Mouse (Mus musculus): ENCODE measurements around the gene Kif5c. TPM values are rescaled to one million over a fixed set of nuclear protein-coding genes. Genes with fewer than 3 reads are reported as not detected.

Gene Kif5c
- polyA plus RNA-seq (2012; ENCODE audit: insufficient read depth, insufficient read length, missing spikeins), result 0.20 TPM in 1 of 2 replicates, not detected in the other

DNA sequence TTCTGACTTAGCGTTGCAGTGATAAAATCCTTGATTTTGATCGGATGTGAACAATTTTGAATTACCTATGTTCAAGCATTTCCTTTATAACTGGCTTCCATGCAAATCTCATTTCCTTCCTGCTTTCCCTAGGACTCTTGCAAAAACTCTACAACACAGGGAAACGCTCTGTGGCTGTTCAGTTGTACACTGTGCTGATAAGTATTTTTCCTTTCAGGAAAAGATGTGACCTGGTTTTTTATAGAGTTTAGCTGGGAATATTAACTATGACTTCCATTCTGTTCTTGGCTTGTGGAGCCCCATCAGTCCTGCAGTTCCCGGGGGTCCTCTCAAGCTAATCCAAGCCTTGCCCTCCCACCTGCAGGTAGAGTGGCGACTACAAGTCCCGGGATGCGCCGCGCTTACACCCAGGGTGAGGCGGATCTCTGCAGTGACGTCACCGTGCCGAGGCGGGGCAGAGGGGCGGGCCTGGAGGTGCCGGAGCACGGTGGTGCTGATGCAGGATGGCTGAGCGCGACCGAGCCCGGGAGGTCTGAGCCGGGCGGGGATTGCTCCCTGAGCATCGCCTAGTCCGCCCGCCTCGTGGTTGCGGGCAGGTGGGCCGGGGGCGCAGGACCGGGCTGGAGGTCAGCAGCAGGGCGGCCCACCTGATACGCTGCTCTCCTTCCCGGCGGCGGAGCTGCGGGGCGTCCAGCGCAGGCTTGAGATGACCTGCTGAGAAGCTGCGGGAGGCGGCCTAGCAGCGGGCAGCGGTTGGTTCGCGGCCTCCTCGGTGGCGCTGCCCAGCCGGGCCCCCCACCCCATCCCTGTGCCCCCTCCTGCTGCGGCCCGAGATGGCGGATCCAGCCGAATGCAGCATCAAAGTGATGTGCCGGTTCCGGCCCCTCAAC, at the start of gene Kif5c:
Kif5c (plus strand) TSS at position 470 of the 890 bp plus-strand sequence.
- H3K4me3 ChIP-seq (ENCODE audit: insufficient read depth, low read depth, low read length), result peak within 1 kb of the TSS; percentile 61

DNA sequence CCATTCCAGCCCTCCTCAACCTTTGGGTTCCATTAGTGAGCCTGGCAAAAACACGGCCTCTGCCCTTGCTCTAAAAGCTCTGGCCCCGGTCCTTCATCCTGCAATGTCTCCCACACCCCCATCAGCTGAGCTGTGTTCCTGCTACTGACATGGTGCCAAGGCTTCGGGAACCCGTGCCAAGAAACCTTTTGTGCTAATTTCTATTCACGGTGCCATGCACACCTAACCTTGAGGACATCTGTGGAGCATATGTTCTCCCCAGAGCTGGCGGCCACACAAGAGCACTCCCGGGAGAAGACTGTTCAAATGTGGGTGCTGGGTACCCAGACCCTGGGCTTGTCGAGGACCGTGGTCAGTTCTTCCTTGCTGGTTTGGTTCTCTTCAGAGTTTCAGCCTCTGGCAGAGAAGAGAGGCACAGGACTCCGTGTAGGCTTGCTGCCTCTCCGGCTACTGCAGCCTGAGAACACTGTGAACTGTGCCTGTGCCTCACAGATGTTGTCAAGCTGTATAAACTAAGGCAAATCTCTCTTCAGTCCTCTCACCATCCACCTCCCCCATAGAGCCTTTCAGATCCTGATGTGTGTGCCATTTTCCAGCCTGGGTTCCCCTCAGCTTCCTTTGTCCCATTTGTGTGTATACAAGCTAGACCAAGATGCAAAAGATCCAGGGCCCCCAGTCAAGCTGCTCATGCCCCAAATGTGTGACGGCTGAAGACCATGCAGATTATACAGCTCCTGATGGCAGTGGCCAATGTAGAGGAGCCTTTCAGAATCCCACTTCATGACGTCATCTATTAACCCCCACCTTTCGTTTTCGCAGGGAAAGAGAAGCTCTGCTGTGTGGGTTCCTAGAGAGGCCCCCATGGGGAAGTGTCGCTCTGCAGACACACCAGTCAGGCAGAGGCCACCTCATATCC, 49.0 kb upstream of the Kif5c start:
- peaks cover 8% of the 10 kb centered on the region for H3K4me1 ChIP-seq (ENCODE audit: control insufficient read depth, insufficient read depth, insufficient read length, low read length)
- no peak overlapping the region for H3K4me3 ChIP-seq (ENCODE audit: insufficient read depth, low read depth, low read length)
- H3K27ac ChIP-seq (replicated peaks; ENCODE audit: low read depth, low read length), result no peak overlapping the region

More for the DNA sequence above, at the start of gene Kif5c:
- Histone ChIP-seq H3K27ac (replicated peaks; ENCODE audit: low read depth, low read length) (no peak within 1 kb of the TSS), H3K4me1 (ENCODE audit: control insufficient read depth, insufficient read depth, insufficient read length, low read length) (no peaks in the 10 kb centered on the region)

DNA sequence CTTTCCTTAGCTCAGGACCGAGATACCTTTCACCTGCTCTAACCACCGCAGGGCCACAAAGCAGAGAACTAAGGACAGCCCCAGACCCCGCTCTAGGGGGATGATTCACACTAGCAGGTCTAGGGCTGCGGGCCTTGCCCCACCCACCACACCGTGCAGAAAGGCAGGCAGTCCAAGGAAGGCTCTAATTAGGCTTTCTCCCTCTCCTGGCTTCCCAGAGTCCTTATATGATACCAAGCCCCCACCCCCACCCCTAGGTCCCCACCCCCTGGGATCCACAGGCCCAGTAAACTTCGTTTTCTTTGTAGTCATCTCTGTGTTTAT, 48.4 kb upstream of the Kif5c start:
- no peak overlapping the region for H3K4me3 ChIP-seq (ENCODE audit: insufficient read depth, low read depth, low read length)
- peaks cover 8% of the 10 kb centered on the region for H3K4me1 ChIP-seq (ENCODE audit: control insufficient read depth, insufficient read depth, insufficient read length, low read length)
- no peak overlapping the region for H3K27ac ChIP-seq (replicated peaks; ENCODE audit: low read depth, low read length)

DNA sequence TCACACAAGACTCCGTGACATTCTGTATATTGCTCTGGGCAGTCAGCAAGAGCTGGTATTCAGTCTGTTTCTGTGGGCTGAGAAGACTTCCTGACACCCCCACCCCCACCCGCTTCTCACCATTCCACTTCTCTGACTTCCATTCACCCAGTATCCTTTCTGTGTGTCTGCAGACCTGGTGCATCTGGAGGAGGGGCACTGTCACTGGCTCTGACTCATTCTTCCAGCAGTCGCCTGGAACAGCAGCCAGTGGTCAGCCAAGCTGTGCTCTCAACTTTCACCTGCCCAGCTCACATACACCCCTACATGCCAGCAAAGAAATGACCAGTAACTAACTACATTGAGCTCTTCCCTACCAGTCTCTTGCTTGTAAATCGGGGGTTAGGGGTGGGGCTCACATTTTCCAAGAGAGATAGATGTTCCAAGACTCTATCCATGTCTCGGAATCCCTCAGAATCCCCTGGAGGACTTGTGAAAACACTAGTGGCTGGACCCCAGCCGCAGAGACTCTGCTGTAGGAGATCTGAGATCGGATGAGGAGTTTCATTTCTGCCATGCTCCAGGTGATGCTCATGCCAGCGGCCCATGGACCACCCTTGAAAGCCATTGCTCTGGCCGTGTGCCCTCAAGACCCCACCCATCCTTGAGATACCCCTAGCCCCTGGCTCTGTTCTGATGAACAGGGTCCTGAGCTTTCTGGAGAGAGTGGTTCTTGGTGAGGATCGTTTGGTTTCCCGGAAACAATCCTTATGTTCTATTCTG, 47.8 kb upstream of the Kif5c start:
- peaks cover 8% of the 10 kb centered on the region for H3K4me1 ChIP-seq (ENCODE audit: control insufficient read depth, insufficient read depth, insufficient read length, low read length)
- H3K27ac ChIP-seq (replicated peaks; ENCODE audit: low read depth, low read length), result no peak overlapping the region
- no peak overlapping the region for H3K4me3 ChIP-seq (ENCODE audit: insufficient read depth, low read depth, low read length)

DNA sequence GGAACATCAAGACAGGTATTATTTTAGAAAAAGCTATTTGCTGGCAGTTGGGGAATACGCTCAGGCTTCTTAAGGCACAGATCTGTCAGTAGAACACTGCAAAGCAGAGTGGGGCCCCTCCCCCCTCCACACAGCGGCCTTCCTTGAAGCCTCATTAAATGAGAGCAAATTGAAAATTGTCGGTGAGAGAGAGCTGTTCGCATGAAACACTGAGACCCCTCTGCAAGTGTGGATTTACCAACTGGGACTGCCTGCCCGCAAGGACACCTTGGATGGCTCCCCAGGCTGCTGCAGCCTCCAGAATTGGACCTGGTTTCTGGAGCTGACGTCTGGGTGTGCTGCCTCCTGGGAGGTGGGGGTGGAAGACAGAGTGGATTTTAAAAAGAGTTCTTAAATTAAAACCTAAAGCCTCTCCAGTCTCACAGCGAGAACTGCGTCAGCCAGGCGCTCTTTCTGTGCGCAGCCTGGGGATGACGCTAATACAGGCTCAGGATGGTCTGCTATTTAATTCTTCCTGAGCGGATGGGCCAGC, 46.9 kb upstream of the Kif5c start:
- peaks cover 8% of the 10 kb centered on the region for H3K4me1 ChIP-seq (ENCODE audit: control insufficient read depth, insufficient read depth, insufficient read length, low read length)
- H3K4me3 ChIP-seq (ENCODE audit: insufficient read depth, low read depth, low read length), result no peak overlapping the region
- H3K27ac ChIP-seq (replicated peaks; ENCODE audit: low read depth, low read length), result no peak overlapping the region

DNA sequence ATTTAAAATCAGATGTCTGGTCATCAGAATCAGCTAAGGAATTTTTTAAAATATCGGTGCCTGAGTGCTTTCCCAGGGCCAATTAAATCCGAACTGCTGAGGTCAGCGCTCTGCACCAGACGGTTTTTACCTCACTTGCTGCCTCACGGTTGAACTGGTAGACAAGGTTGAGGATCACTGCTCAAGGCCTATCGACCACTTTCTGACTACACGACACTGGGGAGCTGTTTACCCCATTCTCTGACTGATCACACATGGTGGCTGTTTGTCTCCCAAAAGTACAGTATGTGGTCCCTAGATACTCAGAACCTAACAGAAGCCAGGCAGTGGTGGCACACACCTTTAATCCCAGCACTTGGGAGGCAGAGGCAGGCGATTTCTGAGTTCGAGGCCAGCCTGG, 46.4 kb upstream of the Kif5c start:
- Histone ChIP-seq H3K4me3 (ENCODE audit: insufficient read depth, low read depth, low read length) (no peak overlapping the region), H3K27ac (replicated peaks; ENCODE audit: low read depth, low read length) (no peak overlapping the region), H3K4me1 (ENCODE audit: control insufficient read depth, insufficient read depth, insufficient read length, low read length) (peaks cover 8% of the 10 kb centered on the region)

DNA sequence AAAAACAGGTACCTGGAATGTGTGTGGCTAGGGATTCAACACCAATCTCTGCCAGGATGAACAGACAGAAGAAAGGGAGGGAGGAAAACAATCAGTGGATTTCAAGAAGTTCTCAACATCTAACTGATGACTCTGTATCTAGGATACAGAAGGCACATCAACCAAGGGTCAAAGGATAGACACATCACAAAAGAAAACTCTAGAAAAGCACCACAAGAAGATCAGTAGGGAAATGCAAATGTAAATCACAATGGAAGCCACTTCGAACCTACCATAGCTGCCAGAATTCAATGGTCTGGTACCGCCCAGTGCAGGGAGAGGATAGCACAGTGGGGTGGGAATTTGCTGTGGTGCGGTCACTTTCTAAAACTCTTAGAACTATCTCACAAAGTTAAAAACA, 45.8 kb upstream of the Kif5c start:
- H3K4me3 ChIP-seq (ENCODE audit: insufficient read depth, low read depth, low read length), result no peak overlapping the region
- H3K27ac ChIP-seq (replicated peaks; ENCODE audit: low read depth, low read length), result no peak overlapping the region
- peaks cover 8% of the 10 kb centered on the region for H3K4me1 ChIP-seq (ENCODE audit: control insufficient read depth, insufficient read depth, insufficient read length, low read length)

DNA sequence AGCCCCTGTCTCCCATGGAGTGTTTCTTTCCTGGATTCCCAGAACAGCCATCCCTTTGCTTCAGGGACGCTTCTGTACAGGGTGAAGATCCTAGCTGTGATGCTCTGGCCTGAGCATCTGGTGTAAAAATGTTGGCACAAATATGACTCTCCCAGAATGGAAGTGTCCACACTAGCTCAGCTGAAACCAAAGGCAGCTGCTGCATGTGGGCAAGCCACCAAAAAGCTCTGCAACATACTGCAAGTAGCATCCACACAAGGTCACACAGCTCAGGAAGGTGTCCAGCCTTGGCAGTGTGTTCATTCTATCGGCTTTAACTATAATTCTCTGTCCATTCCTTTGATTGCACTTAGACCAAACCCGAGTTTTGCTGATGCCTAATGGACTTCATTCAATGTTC, 38.5 kb upstream of the Kif5c start:
- Histone ChIP-seq H3K4me3 (ENCODE audit: insufficient read depth, low read depth, low read length) (no peak overlapping the region), H3K4me1 (ENCODE audit: control insufficient read depth, insufficient read depth, insufficient read length, low read length) (no peaks in the 10 kb centered on the region), H3K27ac (replicated peaks; ENCODE audit: low read depth, low read length) (no peak overlapping the region)

DNA sequence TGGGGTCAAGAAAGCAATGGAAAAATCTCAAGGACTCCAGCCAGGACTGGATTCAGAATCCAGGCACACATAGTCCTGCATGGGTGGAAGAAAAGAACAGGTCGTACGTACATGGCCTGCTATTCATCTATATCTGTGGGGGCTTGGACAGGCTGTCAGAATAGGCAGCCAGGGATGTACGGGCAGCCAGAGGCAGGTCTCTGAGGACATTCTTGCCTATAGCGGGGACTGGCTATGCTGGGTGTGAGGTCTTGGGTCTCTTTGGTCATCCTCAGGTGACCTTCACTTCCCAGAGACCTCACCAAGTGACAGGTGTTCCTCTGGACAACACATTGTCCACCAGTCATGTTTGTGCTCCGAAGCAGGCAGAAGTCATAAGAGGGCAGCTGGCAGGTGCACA, 36.6 kb upstream of the Kif5c start:
- no peaks in the 10 kb centered on the region for H3K4me1 ChIP-seq (ENCODE audit: control insufficient read depth, insufficient read depth, insufficient read length, low read length)
- H3K4me3 ChIP-seq (ENCODE audit: insufficient read depth, low read depth, low read length), result no peak overlapping the region
- H3K27ac ChIP-seq (replicated peaks; ENCODE audit: low read depth, low read length), result no peak overlapping the region

DNA sequence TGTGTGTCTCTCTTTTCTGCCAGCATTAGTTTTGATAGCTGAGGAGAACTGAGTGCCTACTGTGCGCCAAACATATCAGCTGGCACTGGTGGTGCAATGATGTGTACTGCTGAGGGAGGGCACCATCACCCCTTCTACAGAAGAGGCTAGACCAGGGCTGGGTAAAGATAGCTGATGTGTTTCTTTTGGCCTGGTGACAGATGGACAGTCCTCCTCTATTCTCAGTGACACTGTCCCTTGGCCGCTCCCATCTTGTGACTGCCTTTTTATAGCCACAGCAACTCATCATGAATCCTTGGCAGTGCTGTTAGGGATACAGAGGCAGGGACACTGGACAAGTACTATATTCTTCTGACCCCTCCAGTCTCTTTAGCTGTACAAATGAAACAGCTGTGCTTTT, 35.8 kb upstream of the Kif5c start:
- Histone ChIP-seq H3K4me3 (ENCODE audit: insufficient read depth, low read depth, low read length) (no peak overlapping the region), H3K27ac (replicated peaks; ENCODE audit: low read depth, low read length) (no peak overlapping the region), H3K4me1 (ENCODE audit: control insufficient read depth, insufficient read depth, insufficient read length, low read length) (no peaks in the 10 kb centered on the region)

DNA sequence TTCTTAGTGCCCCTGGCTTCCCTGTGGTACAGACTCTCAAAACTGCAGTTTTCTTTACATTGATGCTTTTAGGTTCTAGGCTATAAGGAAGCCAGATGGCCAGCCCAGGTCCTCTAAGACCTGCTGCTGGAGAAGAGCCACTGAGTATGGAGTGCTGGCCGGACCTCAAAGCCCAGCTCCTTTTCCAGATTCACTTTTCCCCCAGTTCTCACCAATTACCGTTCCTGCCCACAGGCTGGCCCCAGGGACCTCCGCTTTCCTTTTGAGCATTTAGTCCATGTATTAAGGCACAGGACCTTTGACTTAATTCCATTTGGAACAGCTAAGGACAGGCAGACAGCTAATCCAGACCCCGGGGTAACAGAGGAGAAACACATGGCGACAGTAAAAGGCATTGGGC, 28.6 kb upstream of the Kif5c start:
- Histone ChIP-seq H3K27ac (replicated peaks; ENCODE audit: low read depth, low read length) (peak overlapping the region; percentile 63), H3K4me1 (ENCODE audit: control insufficient read depth, insufficient read depth, insufficient read length, low read length) (no peaks in the 10 kb centered on the region), H3K4me3 (ENCODE audit: insufficient read depth, low read depth, low read length) (no peak overlapping the region)

DNA sequence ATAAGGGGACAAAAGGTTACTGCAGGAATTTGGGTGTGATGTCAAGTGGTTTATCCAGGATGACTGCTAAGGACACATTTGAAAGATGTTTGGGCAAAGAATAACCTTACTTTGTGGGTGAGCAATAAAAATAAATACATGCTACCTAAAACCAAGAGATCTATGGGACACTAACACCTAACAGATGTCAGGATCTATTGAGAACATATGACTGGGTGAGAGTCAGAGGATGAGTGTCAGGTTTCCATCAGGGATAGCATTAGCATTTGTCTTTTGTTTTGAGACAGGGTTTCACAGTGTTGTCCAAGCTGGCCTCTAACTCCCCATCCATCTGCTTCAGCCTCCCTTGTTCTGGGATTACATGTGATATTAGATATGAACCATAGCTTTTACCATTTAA, 26.2 kb upstream of the Kif5c start:
- no peak overlapping the region for H3K27ac ChIP-seq (replicated peaks; ENCODE audit: low read depth, low read length)
- no peaks in the 10 kb centered on the region for H3K4me1 ChIP-seq (ENCODE audit: control insufficient read depth, insufficient read depth, insufficient read length, low read length)
- no peak overlapping the region for H3K4me3 ChIP-seq (ENCODE audit: insufficient read depth, low read depth, low read length)

DNA sequence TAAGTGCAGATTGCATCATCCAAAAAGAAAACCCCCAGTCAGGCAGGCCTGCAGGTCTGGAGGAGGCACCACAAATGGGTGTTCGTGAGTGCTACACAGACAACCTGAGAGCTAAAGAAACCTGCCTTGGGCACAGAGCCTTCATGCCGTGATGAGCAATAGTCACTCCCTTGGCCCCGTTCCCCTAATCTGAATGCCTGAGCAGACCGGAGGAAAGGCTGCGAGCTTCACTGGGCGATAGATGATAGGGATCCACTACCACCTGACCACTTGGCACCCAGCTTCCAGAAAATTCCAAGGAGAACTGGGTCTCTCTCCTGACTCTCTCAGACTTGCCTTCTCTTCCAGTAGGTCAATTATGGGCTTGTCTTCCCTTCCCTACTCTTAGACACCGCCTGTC, 24.2 kb upstream of the Kif5c start:
- Histone ChIP-seq H3K27ac (replicated peaks; ENCODE audit: low read depth, low read length) (no peak overlapping the region), H3K4me1 (ENCODE audit: control insufficient read depth, insufficient read depth, insufficient read length, low read length) (peaks cover 6% of the 10 kb centered on the region; the same call in 1 of the 2 replicates), H3K4me3 (ENCODE audit: insufficient read depth, low read depth, low read length) (no peak overlapping the region)

DNA sequence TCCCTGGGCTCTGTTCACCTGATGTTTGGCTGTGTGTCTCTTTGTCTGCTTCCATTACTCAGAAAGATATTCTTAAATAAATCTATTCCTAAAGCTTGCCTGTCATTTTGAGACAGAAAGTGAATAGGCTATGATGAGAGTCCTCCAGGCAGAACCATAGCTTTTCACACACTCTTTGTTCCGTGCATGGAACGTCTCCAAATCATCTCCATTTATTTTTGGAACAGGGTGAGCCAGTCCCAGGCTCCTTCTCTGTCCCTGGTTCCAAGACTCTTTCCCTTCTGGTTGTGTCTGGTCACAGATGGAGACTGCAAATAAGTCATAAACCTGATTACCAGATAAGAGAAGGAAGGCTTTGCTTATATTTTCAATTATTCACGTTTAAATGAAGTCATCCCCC, 22.8 kb upstream of the Kif5c start:
- no peak overlapping the region for H3K27ac ChIP-seq (replicated peaks; ENCODE audit: low read depth, low read length)

More for the DNA sequence above, 22.8 kb upstream of the Kif5c start:
- peaks cover 6% of the 10 kb centered on the region; the same call in 1 of the 2 replicates for H3K4me1 ChIP-seq (ENCODE audit: control insufficient read depth, insufficient read depth, insufficient read length, low read length)
- H3K4me3 ChIP-seq (ENCODE audit: insufficient read depth, low read depth, low read length), result no peak overlapping the region

Data from brown adipose tissue, adult 24 weeks (tissue).